Mouse (Mus musculus): ENCODE results near the gene Tpk1.

Gene Tpk1

GRCm38 (mm10) chr6:43665677-43666546, at the start of gene Tpk1:
Gene Tpk1 (minus strand): TSS chr6:43666278.
- DNase-seq (ENCODE audit: low spot score) = peak; percentile 96

DNA sequence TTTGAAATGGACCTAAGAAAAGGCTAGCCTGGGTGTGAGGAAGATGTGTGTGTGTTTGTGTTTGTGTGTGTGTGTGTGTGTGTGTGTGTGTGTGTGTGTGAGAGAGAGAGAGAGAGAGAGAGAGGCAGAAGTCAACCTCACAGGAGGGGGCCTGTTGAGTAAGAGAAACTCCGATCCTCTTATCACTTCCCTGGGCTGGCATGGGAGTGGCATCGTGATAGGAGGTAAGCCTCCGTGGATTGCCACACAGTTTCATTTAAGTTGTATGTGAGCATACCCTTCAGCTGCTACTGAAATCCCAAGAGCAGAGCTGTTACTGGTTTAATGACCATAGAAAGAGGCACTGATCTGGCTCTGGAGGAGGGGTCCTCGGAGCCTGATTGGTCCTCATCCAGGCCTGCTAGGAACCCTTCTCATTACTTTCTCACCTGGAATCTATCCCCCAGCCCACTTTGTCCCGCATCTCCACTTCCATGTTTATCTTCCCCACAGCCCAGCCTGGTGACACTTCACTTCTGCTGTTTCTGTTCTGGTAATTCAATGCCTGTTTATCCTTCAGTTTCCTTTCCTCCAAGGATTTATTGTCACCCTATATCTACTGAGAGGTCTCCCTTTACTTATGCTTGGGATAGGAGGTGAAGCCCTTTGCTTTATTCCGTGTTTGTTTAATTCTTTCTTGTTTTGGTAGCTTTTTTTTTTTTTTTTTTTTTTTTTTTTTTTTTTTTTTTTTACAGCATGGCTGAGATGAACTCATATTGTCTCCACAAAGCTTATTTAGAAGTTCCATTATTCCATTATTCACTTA, 36.9 kb upstream of the Tpk1 start:
- DNase-seq (ENCODE audit: low spot score) = no peak

GRCm38 (mm10) chr6:43691863-43692262, 25.8 kb upstream of the Tpk1 start:
- no peak for DNase-seq (ENCODE audit: low spot score)

- peak; percentile 78 for DNase-seq (ENCODE audit: low spot score)
These were observed 19.9 kb upstream of the Tpk1 start for GRCm38 (mm10) chr6:43685985-43686384.

GRCm38 (mm10) chr6:43682535-43682934, 16.5 kb upstream of the Tpk1 start:
- peak; percentile 6 for DNase-seq (ENCODE audit: low spot score)

DNA sequence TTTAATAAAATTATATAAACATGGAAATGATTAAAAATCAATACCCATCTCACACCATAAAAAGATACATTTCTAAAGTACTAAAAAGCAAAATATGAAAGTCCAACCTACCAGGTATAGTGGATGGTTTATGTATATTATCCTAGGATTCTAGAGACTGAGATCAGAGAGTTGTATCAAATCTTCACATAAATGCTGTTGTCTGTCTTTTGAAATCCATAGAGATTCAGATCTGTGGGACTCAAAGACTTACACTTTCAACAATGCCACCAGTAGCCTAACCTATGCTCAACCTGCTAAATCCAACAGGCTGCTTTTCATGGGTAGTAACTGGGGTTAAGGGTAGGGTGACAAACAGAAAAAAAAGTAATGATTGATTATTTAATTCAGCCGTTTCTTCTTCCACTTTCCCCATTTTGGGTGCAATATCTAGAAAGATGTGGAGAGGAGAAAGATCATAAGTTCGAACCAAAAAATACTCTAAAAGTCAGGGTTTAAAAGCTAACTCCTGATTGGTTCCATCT, 12.7 kb upstream of the Tpk1 start:
- no peak for DNase-seq (ENCODE audit: low spot score)

- DNase-seq (ENCODE audit: low spot score) = no peak
These were observed 11.5 kb upstream of the Tpk1 start for GRCm38 (mm10) chr6:43677566-43677965.

GRCm38 (mm10) chr6:43676139-43676538, 10.1 kb upstream of the Tpk1 start:
- no peak for DNase-seq (ENCODE audit: low spot score)

- no peak for DNase-seq (ENCODE audit: low spot score)
These were observed 9.1 kb upstream of the Tpk1 start for GRCm38 (mm10) chr6:43674986-43675760.

GRCm38 (mm10) chr6:43670939-43671338, 4.9 kb upstream of the Tpk1 start:
- no peak for DNase-seq (ENCODE audit: low spot score)

- DNase-seq (ENCODE audit: low spot score) = no peak
These were observed 1.6 kb upstream of the Tpk1 start for GRCm38 (mm10) chr6:43667681-43668080.

- no peak for DNase-seq (ENCODE audit: low spot score)
These were observed 728 bp upstream of the Tpk1 start for GRCm38 (mm10) chr6:43666611-43667400.

DNA sequence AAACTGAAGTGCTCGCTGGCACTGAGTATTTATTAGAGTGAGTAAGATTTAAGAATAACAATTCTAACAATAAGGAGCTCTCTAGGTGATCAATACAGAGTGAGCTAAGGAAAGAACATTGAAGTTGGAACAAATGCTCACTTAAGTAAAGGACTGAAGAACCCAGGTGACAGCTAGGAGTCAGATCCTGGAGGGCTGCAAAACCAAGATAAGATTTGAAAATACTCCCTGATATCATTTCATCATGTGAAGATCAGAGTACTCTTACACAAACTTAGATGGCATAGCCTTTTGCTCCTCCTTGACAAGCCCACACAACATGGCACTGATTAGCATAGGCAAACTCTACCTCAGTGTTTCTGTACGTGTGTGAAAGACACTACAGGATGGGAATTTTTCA, 4.3 kb downstream of the Tpk1 start:
- no peak for DNase-seq (ENCODE audit: low spot score)

GRCm38 (mm10) chr6:43658290-43658689, 7.8 kb downstream of the Tpk1 start:
- DNase-seq (ENCODE audit: low spot score) = no peak

DNA sequence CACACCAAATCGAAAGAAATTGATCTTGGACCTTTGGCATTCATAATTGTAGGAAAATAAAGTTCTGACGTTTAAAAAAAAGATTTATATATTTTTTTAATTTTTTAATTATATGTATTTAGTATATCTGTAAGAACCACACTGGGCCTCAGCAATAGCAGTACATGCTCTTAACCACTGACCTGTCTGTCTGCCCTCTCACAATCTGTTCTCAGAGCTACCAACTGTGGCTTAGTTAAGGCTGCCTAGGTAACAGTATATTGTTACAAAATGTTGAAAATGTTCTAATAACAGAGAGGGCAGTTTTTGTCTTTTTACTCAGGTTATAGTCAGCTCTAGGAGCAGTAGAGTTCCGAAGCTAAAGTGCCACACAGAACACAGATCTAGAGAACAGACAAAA, 8.2 kb downstream of the Tpk1 start:
- DNase-seq (ENCODE audit: low spot score) = no peak

DNA sequence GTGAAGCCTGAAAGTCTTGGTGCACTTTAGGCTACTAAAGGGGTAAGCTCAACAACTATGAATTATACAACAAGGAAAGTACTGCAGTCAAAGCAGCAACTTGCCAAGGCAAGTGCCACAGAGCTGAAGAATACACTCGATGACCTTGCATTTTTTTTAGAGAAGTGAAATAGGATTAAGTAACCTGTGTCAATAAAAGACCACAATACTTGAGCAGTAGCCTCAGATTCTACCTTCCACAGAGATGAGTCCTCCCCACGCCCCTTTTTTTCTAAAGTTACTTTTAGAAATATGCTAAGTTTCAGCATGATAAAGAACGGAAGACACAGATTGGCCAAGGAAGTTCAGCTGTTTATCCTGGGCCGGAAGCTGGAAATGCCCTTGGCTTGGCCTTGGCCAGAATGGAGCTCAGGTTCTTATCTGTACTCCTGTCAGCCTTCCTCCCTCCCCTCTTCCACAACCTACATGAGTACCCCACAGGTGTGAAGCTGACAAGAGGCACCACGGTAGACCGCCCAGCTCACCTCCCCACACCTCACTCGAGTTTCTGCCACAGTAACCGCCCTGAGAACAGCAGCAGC, 11.1 kb downstream of the Tpk1 start:
- no peak for DNase-seq (ENCODE audit: low spot score)

- DNase-seq (ENCODE audit: low spot score) = no peak
These were observed 16.6 kb downstream of the Tpk1 start for GRCm38 (mm10) chr6:43649516-43649915.

GRCm38 (mm10) chr6:43645674-43646073, 20.4 kb downstream of the Tpk1 start:
- DNase-seq (ENCODE audit: low spot score) = no peak

- DNase-seq (ENCODE audit: low spot score) = no peak
These were observed 21.0 kb downstream of the Tpk1 start for GRCm38 (mm10) chr6:43645105-43645504.

DNA sequence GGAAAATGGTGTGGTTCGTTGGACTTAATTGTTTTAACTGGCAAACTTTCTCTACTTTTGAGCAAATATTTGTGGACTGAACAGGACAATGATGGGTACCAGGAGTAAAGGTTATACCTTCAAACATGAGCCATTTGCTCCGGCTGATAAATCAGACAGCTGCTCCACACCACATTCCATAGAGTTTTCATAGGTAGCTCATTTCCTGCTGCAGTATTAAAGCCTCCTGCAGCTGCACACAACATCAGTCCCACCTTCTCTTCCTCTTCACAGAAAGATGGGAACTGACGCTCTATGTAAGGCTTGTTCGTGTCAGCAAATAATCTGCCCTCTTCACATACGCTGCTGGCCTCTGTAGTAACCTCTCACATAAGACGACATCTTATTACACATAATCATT, 22.4 kb downstream of the Tpk1 start:
- DNase-seq (ENCODE audit: low spot score) = no peak

DNA sequence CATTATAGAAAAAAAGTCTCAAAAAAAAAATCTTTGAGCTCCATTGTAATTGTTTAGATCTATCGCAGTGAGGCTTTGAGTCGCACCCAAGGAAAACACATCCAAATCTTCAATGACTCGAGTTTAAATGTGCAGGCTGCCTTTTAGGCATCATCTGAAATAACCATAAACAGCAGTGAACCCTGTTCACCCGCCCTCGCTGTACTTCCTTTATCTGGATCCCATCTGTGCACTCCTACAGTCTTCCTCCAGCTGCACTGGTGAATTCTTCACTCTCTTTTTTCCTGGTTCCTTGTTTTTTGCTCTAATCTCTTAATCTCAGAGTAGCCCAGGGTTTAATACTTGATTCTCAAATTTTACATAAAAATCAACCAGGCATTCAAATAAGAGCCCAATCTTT, 23.7 kb downstream of the Tpk1 start:
- DNase-seq (ENCODE audit: low spot score) = no peak
